Mouse (Mus musculus) embryonic facial prominence, embryonic 15.5 days (tissue): ENCODE results near the gene Thbs2. TPM values are rescaled to one million over a fixed set of nuclear protein-coding genes. Genes with fewer than 3 reads are reported as not detected.

Source experiments
- ATAC-seq: fragments of 200-750 bp; cut with Nextera tagmentation; 2 replicates; pipeline ENCODE4 v1.8.0; 2017; ENCODE audit warnings: low read depth, moderate TSS enrichment; ENCODE audit not compliant: insufficient number of reproducible peaks, low FRiP score, low TSS enrichment
- H3K27ac ChIP-seq: fragments of 300-500 bp; sonication (generic); replicated peaks from 2 replicates; pipeline ENCODE4 v1.5.1; 2015; ENCODE audit warnings: mild to moderate bottlenecking, inconsistent platforms
- H3K27me3 ChIP-seq: fragments of 300-500 bp; sonication (generic); 2 replicates; pipeline ENCODE4 v1.6.1; 2015; ENCODE audit warnings: inconsistent platforms
- H3K36me3 ChIP-seq: fragments of 300-500 bp; sonication (generic); 2 replicates; pipeline ENCODE4 v1.6.1; 2015; ENCODE audit warnings: mild to moderate bottlenecking, inconsistent platforms
- H3K4me1 ChIP-seq: fragments of 300-500 bp; sonication (generic); 2 replicates; pipeline ENCODE4 v1.6.1; 2015; ENCODE audit warnings: inconsistent platforms
- H3K4me2 ChIP-seq: fragments of 300-500 bp; sonication (generic); replicated peaks from 2 replicates; pipeline ENCODE4 v1.6.1; 2015; ENCODE audit warnings: mild to moderate bottlenecking, inconsistent platforms
- H3K4me3 ChIP-seq: fragments of 300-500 bp; sonication (generic); replicated peaks from 2 replicates; pipeline ENCODE4 v1.5.1; 2015; ENCODE audit warnings: mild to moderate bottlenecking, inconsistent platforms
- H3K9ac ChIP-seq: fragments of 300-500 bp; sonication (generic); 2 replicates; pipeline ENCODE4 v1.6.1; 2015; ENCODE audit warnings: inconsistent platforms
- H3K9me3 ChIP-seq: fragments of 300-500 bp; sonication (generic); replicated peaks from 2 replicates; pipeline ENCODE4 v1.6.1; 2016; ENCODE audit warnings: inconsistent platforms
- WGBS: fragments of 180-500 bp; shearing (Covaris S2); methylation state at CpG from one replicate; pipeline ENCODE4 v1.1.7; 2015; 5-methylcytosine and 5-hydroxymethylcytosine counted together
- polyA plus RNA-seq: library from polyadenylated mRNA; unstranded; fragments of >200 nt; fragmentation: Nextera tagmentation; extraction: Ambion mirVana; gene quantifications from 2 replicates; pipeline ENCODE4 v1.2.1, GENCODE M21; 2015

Thbs2 gene
- polyA plus RNA-seq, 1 experiment from 2014 or later = 86.0 TPM

DNA sequence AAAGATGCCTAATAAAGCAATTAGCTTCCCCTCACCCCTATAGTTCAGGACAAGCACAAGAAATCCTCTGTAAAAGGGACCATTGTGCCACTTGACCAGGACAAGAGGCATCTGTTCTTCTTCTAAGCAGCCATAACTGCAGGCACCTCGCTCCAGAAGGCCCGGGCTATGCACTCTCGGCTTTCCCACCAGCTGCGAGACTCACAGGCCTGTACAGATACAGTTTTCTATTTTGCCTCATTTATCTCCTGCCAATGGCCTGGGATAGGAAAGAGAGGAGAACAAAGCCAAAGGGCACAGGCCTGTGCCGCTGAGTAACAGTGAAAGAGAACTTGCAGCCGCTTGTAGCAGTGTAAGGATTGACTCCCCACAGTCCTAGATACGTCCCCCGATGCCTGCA is 20.7 kb upstream of the Thbs2 start:
- Histone ChIP-seq H3K9ac (no peak overlapping the region), H3K4me1 (no peaks in the 10 kb centered on the region), H3K27me3 (no peaks in the 10 kb centered on the region), H3K9me3 (no peaks in the 10 kb centered on the region), H3K36me3 (no peaks in the 10 kb centered on the region), H3K4me2 (no peak overlapping the region), H3K27ac (no peak overlapping the region), H3K4me3 (no peak overlapping the region)
- ATAC-seq = no peak
- 57% methylated on average over 8 of the region's 8 CpGs for WGBS

GRCm38 (mm10) chr17:14714374-14714773 is 20.3 kb upstream of the Thbs2 start:
- Histone ChIP-seq H3K4me2 (no peak overlapping the region), H3K27me3 (no peaks in the 10 kb centered on the region), H3K9ac (no peak overlapping the region), H3K4me1 (no peaks in the 10 kb centered on the region), H3K27ac (no peak overlapping the region), H3K9me3 (no peaks in the 10 kb centered on the region), H3K36me3 (no peaks in the 10 kb centered on the region), H3K4me3 (no peak overlapping the region)
- 39% methylated on average over 3 of the region's 3 CpGs for WGBS
- ATAC-seq = no peak

DNA sequence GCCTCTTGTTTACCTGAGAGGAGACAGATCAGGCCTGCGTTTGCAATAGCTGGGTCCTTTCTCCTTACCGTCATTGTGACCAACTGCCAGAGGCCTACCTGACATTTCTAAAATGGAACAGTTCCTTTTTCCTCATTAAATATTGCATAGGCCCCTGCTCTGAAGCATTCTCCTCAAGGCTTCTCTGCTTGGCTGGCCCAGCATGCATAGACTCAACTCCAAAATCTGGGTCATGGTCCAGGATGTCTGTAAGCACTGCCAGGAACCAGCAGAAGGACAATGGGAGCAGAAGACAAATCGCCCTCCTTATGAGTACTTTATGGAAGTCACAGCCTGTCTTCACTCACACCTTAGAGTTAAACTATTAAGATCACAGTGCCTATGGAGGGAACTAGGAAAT is 17.7 kb upstream of the Thbs2 start:
- Histone ChIP-seq H3K9me3 (no peaks in the 10 kb centered on the region), H3K4me3 (no peak overlapping the region), H3K27ac (no peak overlapping the region), H3K27me3 (no peaks in the 10 kb centered on the region), H3K4me2 (no peak overlapping the region), H3K36me3 (no peaks in the 10 kb centered on the region), H3K4me1 (no peaks in the 10 kb centered on the region), H3K9ac (no peak overlapping the region)
- 90% methylated on average over 3 of the region's 3 CpGs for WGBS
- no peak for ATAC-seq

DNA sequence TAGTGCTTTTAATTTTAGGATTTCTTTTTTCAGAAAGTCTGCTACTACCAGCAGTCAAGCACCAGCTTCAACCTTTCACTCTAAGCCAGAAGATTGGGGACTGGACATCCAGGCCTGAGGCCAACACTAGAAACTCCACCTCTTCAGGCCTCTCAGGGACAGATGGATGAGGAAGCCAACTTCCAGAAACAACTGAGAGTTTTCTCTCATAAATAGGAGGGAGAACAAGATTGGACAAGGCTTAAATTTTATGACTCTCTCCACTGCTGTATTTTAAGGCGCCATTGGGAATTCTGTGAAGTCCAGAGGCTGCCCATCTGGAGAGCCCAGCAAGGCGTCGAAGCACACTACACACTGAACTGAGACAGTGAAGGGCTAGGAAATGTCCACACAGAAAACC is 17.0 kb upstream of the Thbs2 start:
- H3K9ac ChIP-seq = no peak overlapping the region
- no peak overlapping the region for H3K4me3 ChIP-seq
- 88% methylated on average over 3 of the region's 3 CpGs for WGBS
- no peak overlapping the region for H3K4me2 ChIP-seq
- H3K4me1 ChIP-seq = no peaks in the 10 kb centered on the region
- no peak overlapping the region for H3K27ac ChIP-seq
- H3K27me3 ChIP-seq = no peaks in the 10 kb centered on the region
- H3K9me3 ChIP-seq = no peaks in the 10 kb centered on the region
- ATAC-seq = no peak
- H3K36me3 ChIP-seq = no peaks in the 10 kb centered on the region

DNA sequence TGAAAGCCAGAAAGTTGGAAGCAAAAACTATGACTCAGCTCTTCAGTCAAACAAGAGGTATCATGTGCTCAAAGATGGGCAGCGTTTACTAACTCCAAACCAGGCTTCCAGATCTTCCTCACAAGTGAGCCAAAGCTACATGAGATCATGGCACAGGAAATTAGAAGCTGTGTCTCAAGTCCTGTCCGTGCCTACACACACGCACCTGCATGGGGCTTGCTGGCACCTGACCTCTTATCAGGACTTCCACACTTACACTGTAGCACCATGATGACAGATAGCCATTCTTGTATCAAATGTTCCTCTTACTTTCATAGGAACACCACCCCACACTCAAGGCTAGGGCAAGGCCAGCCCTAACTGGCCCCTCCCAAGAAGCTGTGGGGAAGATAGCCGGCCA is 12.0 kb upstream of the Thbs2 start:
- Histone ChIP-seq H3K4me1 (0 out of 2 replicates have a peak, but pooled peaks cover 7% of the 10 kb centered on the region), H3K9me3 (no peaks in the 10 kb centered on the region), H3K4me3 (no peak overlapping the region), H3K36me3 (no peaks in the 10 kb centered on the region), H3K4me2 (no peak overlapping the region), H3K9ac (no peak overlapping the region), H3K27ac (no peak overlapping the region), H3K27me3 (no peaks in the 10 kb centered on the region)
- ATAC-seq = no peak
- 90% methylated on average over 4 of the region's 4 CpGs for WGBS

DNA sequence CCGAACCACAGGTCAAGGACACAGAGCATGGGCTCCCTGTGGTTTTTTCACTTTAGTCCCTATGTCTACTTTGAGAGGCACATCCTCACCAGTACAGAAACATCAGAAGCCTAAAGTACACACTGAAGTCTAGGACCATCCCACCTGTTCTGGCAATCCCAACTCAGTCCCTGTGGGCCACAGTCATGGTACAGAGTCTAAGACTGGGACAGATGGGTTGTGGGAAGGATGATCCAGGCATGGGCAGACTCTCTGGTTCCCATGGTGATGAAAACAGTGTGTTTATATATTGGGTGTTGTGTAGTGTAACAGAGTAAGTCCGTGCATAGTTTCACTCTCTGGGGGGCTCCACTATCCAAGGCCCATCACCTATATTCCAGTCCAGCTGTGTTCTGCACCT is 11.4 kb upstream of the Thbs2 start:
- Histone ChIP-seq H3K9me3 (no peaks in the 10 kb centered on the region), H3K27me3 (no peaks in the 10 kb centered on the region), H3K9ac (no peak overlapping the region), H3K4me3 (no peak overlapping the region), H3K4me2 (no peak overlapping the region), H3K4me1 (0 out of 2 replicates have a peak, but pooled peaks cover 7% of the 10 kb centered on the region), H3K27ac (no peak overlapping the region), H3K36me3 (no peaks in the 10 kb centered on the region)
- WGBS = 82% methylated on average over 2 of the region's 2 CpGs
- no peak for ATAC-seq

DNA sequence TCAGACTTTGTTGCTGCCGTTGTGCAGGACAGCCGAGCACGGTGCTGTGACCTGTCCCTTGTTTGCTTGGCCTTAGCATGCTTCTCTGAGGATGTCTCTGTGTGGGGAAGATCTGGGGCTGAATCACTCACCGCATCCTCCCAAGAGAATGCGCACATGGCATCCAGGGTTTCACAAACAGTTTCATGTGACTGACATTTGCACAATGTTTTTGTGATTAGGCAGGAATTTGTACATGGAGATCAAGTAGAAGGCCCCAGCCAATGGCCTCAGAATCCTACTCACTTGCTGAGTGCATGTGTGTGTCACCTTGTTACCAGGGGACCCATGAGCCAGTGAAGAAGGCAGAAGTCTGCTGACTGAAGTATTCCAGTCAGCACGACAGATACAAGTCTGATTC is 9.7 kb upstream of the Thbs2 start:
- Histone ChIP-seq H3K4me2 (no peak overlapping the region), H3K27me3 (no peaks in the 10 kb centered on the region), H3K9ac (no peak overlapping the region), H3K36me3 (no peaks in the 10 kb centered on the region), H3K27ac (0 out of 2 replicates have a peak overlapping the region, but pooled peaks have one; percentile 22), H3K9me3 (no peaks in the 10 kb centered on the region), H3K4me3 (no peak overlapping the region), H3K4me1 (0 out of 2 replicates have a peak, but pooled peaks cover 7% of the 10 kb centered on the region)
- 44% methylated on average over 6 of the region's 6 CpGs for WGBS
- ATAC-seq = no peak

DNA sequence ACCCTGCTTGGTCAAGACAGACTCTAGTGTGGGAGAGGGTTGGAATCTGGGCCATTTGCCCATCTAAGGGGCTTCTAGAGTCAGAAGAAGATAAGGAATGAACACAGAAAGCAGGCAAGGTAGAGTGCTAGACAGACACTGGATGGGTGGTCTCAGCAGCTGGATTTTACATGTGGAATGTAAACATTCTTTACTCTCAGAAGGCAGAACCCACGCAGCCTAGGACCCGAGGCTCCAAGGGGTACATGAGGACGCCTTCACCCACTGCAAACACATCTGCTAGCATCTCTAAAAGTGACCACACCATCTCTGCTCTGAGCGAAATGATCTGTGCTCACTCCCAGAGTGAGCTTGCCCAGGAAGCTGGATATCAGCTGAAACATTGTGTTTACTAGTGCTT is 9.2 kb upstream of the Thbs2 start:
- 0 out of 2 replicates have a peak overlapping the region, but pooled peaks have one; percentile 22 for H3K27ac ChIP-seq

DNA sequence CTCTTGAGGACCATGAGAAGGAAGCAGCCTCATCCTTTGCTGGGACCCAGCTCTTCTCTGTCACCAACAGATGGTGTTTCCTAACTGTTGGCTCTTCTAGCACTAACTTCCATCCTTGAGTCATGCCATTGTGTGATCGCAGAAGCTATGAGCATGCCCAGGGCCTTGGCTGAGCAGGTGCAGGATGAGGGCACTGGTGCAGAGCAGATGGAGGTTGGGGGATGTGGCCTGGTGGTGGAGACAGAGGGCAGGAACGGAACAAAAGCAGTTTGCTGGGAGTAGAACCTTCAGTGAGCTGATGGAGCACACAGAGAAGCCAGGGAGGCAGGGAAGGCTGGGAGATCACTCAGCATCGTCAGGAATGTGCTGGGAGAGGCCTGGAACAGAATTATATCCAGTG is 8.7 kb upstream of the Thbs2 start:
- no peaks in the 10 kb centered on the region for H3K36me3 ChIP-seq
- 0 out of 2 replicates have a peak, but pooled peaks cover 7% of the 10 kb centered on the region for H3K4me1 ChIP-seq
- H3K9me3 ChIP-seq = no peaks in the 10 kb centered on the region
- 58% methylated on average over 3 of the region's 3 CpGs for WGBS
- H3K4me2 ChIP-seq = no peak overlapping the region
- H3K9ac ChIP-seq = no peak overlapping the region
- H3K27me3 ChIP-seq = no peaks in the 10 kb centered on the region
- no peak overlapping the region for H3K4me3 ChIP-seq
- no peak overlapping the region for H3K27ac ChIP-seq
- ATAC-seq = no peak

More for the DNA sequence above, 9.2 kb upstream of the Thbs2 start:
- H3K27me3 ChIP-seq = no peaks in the 10 kb centered on the region
- WGBS = 35% methylated on average over 4 of the region's 4 CpGs
- H3K9ac ChIP-seq = no peak overlapping the region
- no peaks in the 10 kb centered on the region for H3K9me3 ChIP-seq
- H3K36me3 ChIP-seq = no peaks in the 10 kb centered on the region
- H3K4me2 ChIP-seq = no peak overlapping the region
- no peak overlapping the region for H3K4me3 ChIP-seq
- 0 out of 2 replicates have a peak, but pooled peaks cover 7% of the 10 kb centered on the region for H3K4me1 ChIP-seq
- ATAC-seq = no peak

DNA sequence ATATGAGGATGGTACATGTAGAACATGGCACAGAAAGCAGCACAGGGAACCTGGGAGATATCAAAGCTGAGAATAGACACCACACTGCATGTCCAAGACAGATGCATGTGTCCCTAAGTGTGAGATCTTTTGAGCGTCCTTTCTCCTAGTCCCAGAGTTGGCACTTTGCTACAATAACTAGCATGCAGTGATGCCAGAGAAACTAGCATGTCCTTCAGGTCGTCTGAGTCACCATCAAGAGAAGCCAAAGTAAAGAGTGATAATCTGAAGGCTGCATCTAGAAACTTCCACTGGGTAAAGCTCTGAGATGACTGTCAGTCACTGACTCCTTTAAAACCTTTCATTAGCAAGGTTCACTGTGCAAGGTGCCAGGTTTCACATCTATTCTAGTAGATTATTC is 7.9 kb upstream of the Thbs2 start:
- Histone ChIP-seq H3K4me2 (no peak overlapping the region), H3K36me3 (no peaks in the 10 kb centered on the region), H3K9me3 (no peaks in the 10 kb centered on the region), H3K4me1 (0 out of 2 replicates have a peak, but pooled peaks cover 7% of the 10 kb centered on the region), H3K4me3 (no peak overlapping the region), H3K9ac (no peak overlapping the region), H3K27me3 (no peaks in the 10 kb centered on the region), H3K27ac (no peak overlapping the region)
- no peak for ATAC-seq
- 72% methylated on average over 2 of the region's 2 CpGs for WGBS

DNA sequence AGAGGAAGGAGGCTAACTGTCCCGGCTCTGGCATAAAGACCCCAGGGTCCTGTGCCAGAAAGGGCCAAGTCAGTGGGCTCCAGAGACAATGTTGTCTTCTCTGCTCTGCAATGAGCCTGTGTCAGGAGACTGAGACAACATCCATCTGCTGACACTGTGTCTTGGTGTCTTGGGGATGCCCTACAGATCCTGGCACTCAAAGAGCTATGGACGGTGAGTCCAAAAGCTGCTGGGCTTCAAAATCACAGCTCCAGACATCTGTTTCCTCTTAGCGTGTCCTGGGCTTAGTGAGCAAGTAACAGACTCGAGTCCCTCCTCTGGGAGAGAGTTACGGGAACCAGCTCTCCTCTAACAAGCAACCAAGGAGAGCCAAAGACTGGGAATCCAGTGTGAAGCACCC is 6.2 kb upstream of the Thbs2 start:
- no peak overlapping the region for H3K4me3 ChIP-seq
- H3K36me3 ChIP-seq = no peaks in the 10 kb centered on the region
- no peak overlapping the region for H3K9ac ChIP-seq
- ATAC-seq = no peak
- H3K4me1 ChIP-seq = 0 out of 2 replicates have a peak, but pooled peaks cover 7% of the 10 kb centered on the region
- no peak overlapping the region for H3K27ac ChIP-seq
- no peaks in the 10 kb centered on the region for H3K9me3 ChIP-seq
- 38% methylated on average over 5 of the region's 5 CpGs for WGBS
- no peak overlapping the region for H3K4me2 ChIP-seq
- no peaks in the 10 kb centered on the region for H3K27me3 ChIP-seq

- no peaks in the 10 kb centered on the region for H3K36me3 ChIP-seq
- 73% methylated on average over 6 of the region's 6 CpGs for WGBS
- H3K27me3 ChIP-seq = no peaks in the 10 kb centered on the region
- no peak overlapping the region for H3K9ac ChIP-seq
- H3K9me3 ChIP-seq = no peaks in the 10 kb centered on the region
- peaks cover 15% of the 10 kb centered on the region for H3K4me1 ChIP-seq
- no peak overlapping the region for H3K4me3 ChIP-seq
- H3K4me2 ChIP-seq = no peak overlapping the region
- H3K27ac ChIP-seq = no peak overlapping the region
- no peak for ATAC-seq
These were observed 4.2 kb upstream of the Thbs2 start for GRCm38 (mm10) chr17:14698188-14698587.
